Mouse (Mus musculus) urinary bladder, postnatal 10 days (tissue): ENCODE results near the gene Poll.

Source experiments
- DNase-seq: peaks from one replicate; pipeline ENCODE4 v3.0.0; 2022; ENCODE audit warnings: low spot score

Poll gene

DNA sequence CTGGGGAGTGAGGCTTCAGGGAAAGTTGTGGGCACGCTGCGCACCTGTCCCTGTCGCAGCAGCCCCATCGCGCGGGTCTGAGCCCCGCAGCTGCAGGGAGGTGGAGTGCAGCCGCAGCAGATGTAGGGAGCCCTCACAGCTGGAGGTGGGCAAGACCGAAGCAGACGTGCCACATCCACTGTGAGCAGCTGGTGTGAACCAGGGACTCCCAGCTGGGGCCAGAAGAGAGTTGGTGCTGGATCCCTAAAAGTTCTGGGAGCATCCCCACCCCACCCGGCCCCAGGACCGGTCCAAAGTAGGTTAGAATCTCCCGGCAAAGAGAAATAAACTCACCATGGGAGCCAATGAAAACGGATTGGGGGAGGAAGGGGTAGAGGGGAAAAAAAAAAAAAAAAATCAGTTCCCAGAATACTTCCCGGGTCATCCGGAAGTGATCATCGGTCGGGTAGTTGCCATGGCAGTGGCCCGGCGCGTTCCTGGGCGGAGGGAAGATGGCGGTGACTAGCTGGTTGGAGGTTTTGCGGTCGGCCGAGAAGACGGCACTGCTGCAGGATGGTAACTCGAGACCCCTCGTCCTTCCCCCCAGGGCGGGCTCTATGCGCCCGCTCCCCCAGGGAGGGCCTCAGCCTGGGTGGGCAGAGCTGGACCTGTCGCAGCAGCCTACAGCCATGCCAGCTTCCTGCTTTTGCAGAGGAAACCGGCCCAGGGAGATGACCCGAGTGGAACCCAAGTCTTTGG is at the start of gene Poll, which contains the start of gene Gm17018:
Gene Poll, minus strand, starts transcription at position 379 of the 738 bp plus-strand sequence.
Gene Gm17018, plus strand, starts transcription at position 463 of the 738 bp plus-strand sequence.
- DNase-seq = peak; percentile 42

GRCm38 (mm10) chr19:45608648-45609339 is 48.5 kb upstream of the Poll start:
- DNase-seq = no peak

DNA sequence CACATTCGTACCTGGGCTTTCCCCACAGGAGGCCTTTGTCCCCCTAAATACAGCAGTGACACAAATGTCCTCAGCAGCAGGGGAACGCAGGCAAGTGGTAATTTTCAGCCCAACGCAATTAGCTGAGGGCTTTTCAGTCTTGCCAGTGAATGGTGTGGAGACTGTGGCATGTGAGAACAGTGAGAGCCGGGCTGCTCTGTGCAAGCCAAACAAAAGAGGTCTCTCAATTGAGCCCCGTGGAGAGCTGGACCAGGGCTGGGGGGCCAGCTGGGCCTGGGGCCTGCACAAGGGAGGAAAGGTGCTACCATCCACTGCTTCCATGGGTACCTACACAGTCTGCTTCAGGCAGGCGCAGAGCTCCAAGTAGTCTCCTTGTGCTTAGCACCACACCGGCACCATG is 47.1 kb upstream of the Poll start:
- no peak for DNase-seq

DNA sequence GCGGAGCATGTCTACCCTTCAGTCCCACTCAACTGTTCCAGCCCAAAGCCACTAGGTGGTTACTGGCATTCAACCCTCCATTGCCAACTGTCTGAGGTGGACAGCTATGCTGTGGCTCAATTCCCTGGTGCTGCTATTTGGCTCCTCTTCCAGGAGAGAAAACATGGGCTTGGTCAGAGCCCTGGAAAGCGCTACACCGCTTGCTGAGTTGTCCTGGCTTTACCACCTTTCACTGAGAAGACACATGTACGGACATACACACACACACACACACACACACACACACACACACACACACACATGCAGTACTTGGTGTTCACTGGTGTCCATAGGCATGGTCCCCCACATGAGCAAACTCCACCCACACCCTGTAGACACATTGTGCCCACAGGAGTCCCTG is 46.4 kb upstream of the Poll start:
- no peak for DNase-seq

- no peak for DNase-seq
Observed at GRCm38 (mm10) chr19:45602606-45603005, 42.3 kb upstream of the Poll start.

GRCm38 (mm10) chr19:45597106-45597505 is 36.8 kb upstream of the Poll start:
- DNase-seq = no peak

DNA sequence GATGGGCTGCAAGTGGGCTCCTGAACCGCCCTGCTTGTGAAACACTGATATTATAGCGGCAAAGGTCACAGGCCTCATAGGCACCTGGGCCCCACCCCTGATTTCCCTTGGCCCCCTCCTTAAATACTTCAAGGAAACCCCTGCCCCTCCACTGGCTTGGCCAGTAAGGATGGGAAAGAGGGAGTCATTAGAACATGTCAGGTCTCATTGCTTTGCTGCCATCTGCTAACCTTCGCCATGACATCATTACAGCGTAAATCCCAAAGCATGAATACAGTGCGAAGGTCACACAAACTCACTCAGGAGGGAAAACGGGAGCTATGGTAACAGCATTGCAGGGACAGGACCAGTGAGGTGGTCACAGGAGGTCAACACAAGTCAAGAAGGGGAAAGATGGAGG is 36.1 kb upstream of the Poll start:
- no peak for DNase-seq

- no peak for DNase-seq
Observed at GRCm38 (mm10) chr19:45596019-45596418, 35.7 kb upstream of the Poll start.

DNA sequence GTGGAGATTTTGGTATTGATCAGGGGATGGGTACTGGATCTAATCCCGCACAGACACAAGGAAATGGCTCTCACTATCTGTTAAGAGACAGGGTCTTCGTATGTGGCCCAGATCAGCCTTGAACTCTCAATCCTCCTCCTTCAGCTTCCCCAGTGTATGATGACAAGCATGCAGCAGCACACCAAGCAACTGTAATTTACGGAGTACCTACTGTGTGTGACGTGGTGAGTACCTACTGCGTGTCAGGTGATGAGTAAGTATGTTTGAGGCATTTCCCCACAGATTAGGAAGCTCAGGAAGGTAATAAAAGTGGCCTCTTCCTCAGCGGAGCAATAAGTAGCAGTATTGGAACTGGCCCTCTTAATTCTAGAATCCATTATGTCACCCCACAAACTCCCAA is 35.1 kb upstream of the Poll start:
- no peak for DNase-seq

DNA sequence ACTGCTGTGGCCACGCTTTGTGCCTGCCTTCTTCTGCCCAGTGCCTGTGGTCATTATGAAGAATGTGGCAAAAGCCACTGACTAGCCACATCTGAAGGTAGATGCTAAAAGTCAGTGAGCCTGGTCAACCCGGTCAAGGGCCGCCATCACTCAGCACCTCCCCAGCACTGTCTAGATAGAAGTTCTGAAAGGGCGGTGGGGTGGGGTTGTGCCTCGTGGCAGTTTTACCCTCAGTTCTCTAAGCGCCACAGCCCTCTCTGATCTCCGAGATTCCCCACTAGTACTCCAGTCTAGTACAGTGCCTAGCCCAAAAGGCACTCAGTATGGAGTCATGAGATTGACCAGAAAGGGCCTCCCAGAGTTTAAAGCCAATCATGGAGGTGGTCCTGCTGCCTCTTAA is 33.7 kb upstream of the Poll start:
- DNase-seq = no peak

GRCm38 (mm10) chr19:45592916-45593315 is 32.6 kb upstream of the Poll start:
- no peak for DNase-seq

DNA sequence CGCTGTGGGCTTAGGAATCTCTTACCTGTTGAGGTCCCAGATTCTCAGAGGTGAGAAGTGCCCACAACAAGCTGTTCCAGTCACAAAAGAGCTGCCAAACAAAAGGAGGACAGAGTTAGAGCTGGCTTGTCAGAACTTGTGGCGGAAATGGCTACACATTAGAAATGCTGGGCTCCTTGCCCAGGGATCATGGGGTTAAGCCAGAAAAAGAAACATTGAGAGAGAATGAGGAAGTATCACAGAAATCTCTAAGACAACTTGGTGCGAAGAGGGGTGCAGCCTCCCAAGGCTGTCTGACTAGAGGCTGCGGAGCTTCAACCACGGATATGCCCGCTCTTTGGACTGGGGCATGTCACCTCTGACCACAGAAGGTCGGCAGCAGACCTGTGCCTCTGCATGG is 31.4 kb upstream of the Poll start:
- DNase-seq = no peak

- no peak for DNase-seq
Observed at GRCm38 (mm10) chr19:45589761-45590160, 29.4 kb upstream of the Poll start.

GRCm38 (mm10) chr19:45587509-45588292 is 27.4 kb upstream of the Poll start:
- no peak for DNase-seq

DNA sequence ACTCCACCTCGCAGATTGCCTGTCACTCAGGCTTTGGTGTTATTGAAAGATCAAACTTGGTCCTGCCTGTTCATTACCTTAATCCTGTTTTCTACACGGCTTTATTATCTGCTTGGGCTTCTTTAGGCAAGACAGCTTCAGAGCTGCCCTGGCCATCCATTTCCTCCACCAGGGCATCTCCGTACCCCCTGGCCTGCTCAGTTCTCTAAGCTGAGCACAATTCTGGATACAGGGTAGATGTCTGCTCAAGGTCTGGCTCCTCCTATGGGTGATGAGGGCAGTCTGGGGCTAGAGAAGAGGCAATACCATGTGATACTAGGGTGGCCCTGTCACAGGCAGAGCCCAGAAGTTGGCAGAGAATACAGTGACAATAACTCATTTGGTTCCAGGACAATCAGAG is 26.5 kb upstream of the Poll start:
- no peak for DNase-seq

DNA sequence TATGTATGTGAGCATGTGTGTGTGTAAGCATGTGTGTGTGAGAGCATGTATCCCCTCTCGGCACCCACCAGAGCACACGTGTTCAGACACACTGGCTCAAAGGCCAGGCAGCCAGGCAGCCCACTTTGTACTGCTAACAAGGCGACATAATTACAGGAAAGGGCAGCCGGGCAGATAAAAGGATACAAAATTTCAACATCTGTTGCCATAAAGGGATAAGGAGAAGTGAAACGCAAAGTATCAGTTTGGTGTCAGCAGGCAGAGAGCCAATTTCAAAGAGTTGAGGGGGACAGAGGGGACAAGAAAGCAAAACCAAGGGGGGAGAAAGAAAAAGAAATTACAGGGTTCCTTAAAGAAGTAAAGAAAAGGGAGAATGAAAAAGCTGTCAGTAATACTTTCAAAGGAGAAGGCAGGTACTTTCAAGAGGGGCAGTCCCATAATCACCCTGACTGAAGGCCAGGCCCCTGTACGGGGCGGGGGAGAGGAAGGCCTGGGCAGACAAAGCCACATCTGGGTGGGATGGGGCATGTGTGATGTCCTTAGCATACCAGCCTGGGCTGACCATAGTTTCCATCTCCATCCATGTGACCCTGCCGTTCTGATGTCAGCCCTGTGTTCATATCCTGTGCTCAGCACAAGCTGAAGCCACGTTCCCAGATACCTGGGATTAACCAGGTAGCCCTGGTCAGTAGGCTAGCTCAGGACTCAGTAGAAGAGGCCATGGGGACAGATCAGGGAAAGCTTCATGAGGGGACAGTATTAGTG is 24.7 kb upstream of the Poll start:
- DNase-seq = no peak

GRCm38 (mm10) chr19:45583136-45583535 is 22.8 kb upstream of the Poll start:
- DNase-seq = no peak

- DNase-seq = no peak
Observed at GRCm38 (mm10) chr19:45582161-45582560, 21.8 kb upstream of the Poll start.

GRCm38 (mm10) chr19:45581257-45581656 is 20.9 kb upstream of the Poll start:
- no peak for DNase-seq

DNA sequence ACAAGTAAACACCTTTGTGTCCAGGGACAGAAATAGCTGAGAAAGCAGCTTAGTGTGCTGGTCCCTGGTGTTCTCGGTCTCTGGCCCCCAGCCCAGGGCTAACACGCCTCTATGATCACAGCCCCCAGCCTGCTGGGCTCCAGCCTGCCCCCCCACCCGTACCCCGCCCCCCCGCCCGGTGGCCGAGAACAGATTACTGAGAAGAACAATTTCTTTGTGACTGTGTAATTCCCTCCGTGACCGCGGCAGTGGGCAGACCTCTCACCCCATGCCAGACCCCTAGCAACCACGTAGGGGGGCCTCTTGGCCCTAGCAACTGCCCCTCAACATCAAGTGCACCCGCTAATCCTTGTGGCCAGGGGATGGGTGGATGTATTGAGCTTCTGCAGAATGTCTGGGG is 19.9 kb upstream of the Poll start:
- no peak for DNase-seq

- DNase-seq = no peak
Observed at GRCm38 (mm10) chr19:45579416-45579815, 19.1 kb upstream of the Poll start.

- DNase-seq = no peak
Observed at GRCm38 (mm10) chr19:45578976-45579375, 18.6 kb upstream of the Poll start.
